ENCODE assay signal across 12 mouse cellular contexts in the genomic region with DNA sequence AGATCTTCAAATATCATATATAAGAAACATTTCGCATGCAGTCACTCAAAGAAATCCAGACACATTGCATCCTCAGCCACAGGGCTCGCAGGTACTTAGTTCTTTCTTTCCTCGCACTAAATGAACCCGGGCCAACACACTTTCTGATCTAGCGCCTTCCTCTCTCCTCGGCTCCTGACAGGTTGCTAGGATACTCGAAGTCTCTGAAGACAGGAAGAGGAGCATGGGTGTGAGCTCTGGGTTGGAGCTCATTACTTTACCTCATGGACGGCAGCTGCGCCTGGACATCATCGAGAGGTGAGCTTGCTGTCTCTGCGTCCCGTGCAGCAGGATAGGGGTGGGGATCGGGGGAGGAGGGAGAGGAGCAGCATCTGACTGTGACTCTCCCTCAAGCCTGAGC.
DNase-seq lines count a peak whose midpoint lies in the region; ATAC-seq and TF ChIP-seq lines count a peak whose summit lies in the region.
"Had no signal": no experiment of that assay in that cellular context is flagged by ENCODE, and none has a peak within 500 bp of the region (broad histone marks: within the 10 kb centered on the region; RNA-seq: fewer than 3 reads in every experiment).

No protein-coding gene starts in this region.

- ATAC-seq in forebrain, postnatal 0 days = peak; percentile 42
- ATAC-seq in limb, embryonic 15.5 days (ENCODE audit: insufficient number of reproducible peaks, low FRiP score, low TSS enrichment, low read depth) = no peak
- 0 out of 2 replicates have a peak, but pooled peaks have one; percentile 21 for ATAC-seq in neural tube, embryonic 14.5 days (ENCODE audit: low read depth)
- ATAC-seq in megakaryocyte progenitor cell, adult 5-6 weeks (replicated peaks; ENCODE audit: poor library complexity) = no peak
- no peak for ATAC-seq in liver, embryonic 11.5 days (replicated peaks; ENCODE audit: low FRiP score)
- ATAC-seq: inflammation-experienced regulatory T-cells, adult 6 months had no signal

- H3K4me3 ChIP-seq in left cerebral cortex, adult 2 months = no peak overlapping the region
- H3K4me3 ChIP-seq in forebrain, postnatal 0 days (ENCODE audit: low read depth, low read length) = no peak overlapping the region
- 0 out of 2 replicates have a peak overlapping the region, but pooled peaks have one; percentile 0 for H3K4me3 ChIP-seq in limb, embryonic 15.5 days
- no peak overlapping the region for H3K4me3 ChIP-seq in neural tube, embryonic 14.5 days (ENCODE audit: low read depth, low read length)
- no peak overlapping the region for H3K4me3 ChIP-seq in liver, embryonic 11.5 days (ENCODE audit: low read depth, low read length)
- H3K4me3 ChIP-seq: heart, embryonic 10.5 days; liver, embryonic 15.5 days had no signal

- H3K4me2 ChIP-seq in forebrain, postnatal 0 days (ENCODE audit: low read depth) = no peak overlapping the region
- peak overlapping the region; percentile 30 for H3K4me2 ChIP-seq in limb, embryonic 15.5 days
- 0 out of 2 replicates have a peak overlapping the region, but pooled peaks have one; percentile 2 for H3K4me2 ChIP-seq in neural tube, embryonic 14.5 days (ENCODE audit: low read depth, low read length)
- no peak overlapping the region for H3K4me2 ChIP-seq in liver, embryonic 11.5 days
- H3K4me2 ChIP-seq: liver, embryonic 15.5 days had no signal

- no peaks in the 10 kb centered on the region for H3K36me3 ChIP-seq in forebrain, postnatal 0 days (ENCODE audit: insufficient read depth)
- H3K36me3 ChIP-seq in limb, embryonic 15.5 days = no peaks in the 10 kb centered on the region
- no peaks in the 10 kb centered on the region for H3K36me3 ChIP-seq in neural tube, embryonic 14.5 days (ENCODE audit: control insufficient read depth, insufficient read depth, low read length)
- no peaks in the 10 kb centered on the region for H3K36me3 ChIP-seq in liver, embryonic 11.5 days (ENCODE audit: control insufficient read depth, insufficient read depth, low read length)
- H3K36me3 ChIP-seq: liver, embryonic 15.5 days had no signal

- 54% methylated on average over 13 of the region's 13 CpGs for WGBS in forebrain, postnatal 0 days
- WGBS in limb, embryonic 15.5 days = 35% methylated on average over 13 of the region's 13 CpGs
- 32% methylated on average over 13 of the region's 13 CpGs for WGBS in neural tube, embryonic 14.5 days
- 72% methylated on average over 13 of the region's 13 CpGs for WGBS in liver, embryonic 11.5 days

- H3K9ac ChIP-seq in forebrain, postnatal 0 days = 0 out of 2 replicates have a peak overlapping the region, but pooled peaks have one; percentile 1
- H3K9ac ChIP-seq in limb, embryonic 15.5 days = no peak overlapping the region
- H3K9ac ChIP-seq in neural tube, embryonic 14.5 days (replicated peaks; ENCODE audit: low read depth, low read length) = no peak overlapping the region
- no peak overlapping the region for H3K9ac ChIP-seq in liver, embryonic 11.5 days (ENCODE audit: low read depth, low read length)
- H3K9ac ChIP-seq: liver, embryonic 15.5 days had no signal

- no peak for DNase-seq in left cerebral cortex, adult 2 months (ENCODE audit: extremely low spot score in 1 of 2, low spot score in 2 of 2)
- DNase-seq in left cerebral cortex, postnatal 36 days (ENCODE audit: low spot score in 2 of 2) = no peak
- DNase-seq in forebrain, postnatal 0 days = peak; percentile 49
- no peak for DNase-seq in cerebellum, adult 11 months
- DNase-seq in liver, embryonic 11.5 days (ENCODE audit: low spot score) = no peak
- DNase-seq: layer of hippocampus, adult 9-11 months had no signal

- no peaks in the 10 kb centered on the region for H3K9me3 ChIP-seq in forebrain, postnatal 0 days (ENCODE audit: low read length)
- H3K9me3 ChIP-seq in limb, embryonic 15.5 days = no peaks in the 10 kb centered on the region
- no peaks in the 10 kb centered on the region for H3K9me3 ChIP-seq in neural tube, embryonic 14.5 days (ENCODE audit: control insufficient read depth, low read length)
- no peaks in the 10 kb centered on the region for H3K9me3 ChIP-seq in liver, embryonic 11.5 days (ENCODE audit: control insufficient read depth, low read length)
- H3K9me3 ChIP-seq: heart, embryonic 10.5 days; liver, embryonic 15.5 days had no signal

- H3K4me1 ChIP-seq in forebrain, postnatal 0 days (ENCODE audit: insufficient read depth) = peaks cover 13% of the 10 kb centered on the region; the same call in 1 of the 2 replicates
- H3K4me1 ChIP-seq in limb, embryonic 15.5 days = peaks cover 49% of the 10 kb centered on the region
- peaks cover 27% of the 10 kb centered on the region for H3K4me1 ChIP-seq in neural tube, embryonic 14.5 days (ENCODE audit: control insufficient read depth, insufficient read depth, low read length)
- peaks cover 12% of the 10 kb centered on the region for H3K4me1 ChIP-seq in liver, embryonic 11.5 days (replicated peaks; ENCODE audit: control insufficient read depth, insufficient read depth, low read length)

- intact Hi-C loops in left cerebral cortex, adult 2 months (cut with DNase I) = no loop called here
- intact Hi-C loops in left cerebral cortex, postnatal 36 days (cut with DNase I) = no loop called here

- peak overlapping the region; percentile 32; the same call in 1 of the 2 replicates for H3K27ac ChIP-seq in left cerebral cortex, adult 2 months
- peak overlapping the region; percentile 70; the same call in 1 of the 2 replicates for H3K27ac ChIP-seq in forebrain, postnatal 0 days (ENCODE audit: low read depth, low read length)
- no peak overlapping the region for H3K27ac ChIP-seq in limb, embryonic 15.5 days
- peak overlapping the region; percentile 46; the same call in 1 of the 2 replicates for H3K27ac ChIP-seq in neural tube, embryonic 14.5 days (ENCODE audit: low read depth, low read length)
- no peak overlapping the region for H3K27ac ChIP-seq in liver, embryonic 11.5 days (ENCODE audit: low read depth, low read length)
- H3K27ac ChIP-seq: heart, embryonic 10.5 days; liver, embryonic 15.5 days had no signal

- no peak for TF ChIP-seq CTCF in left cerebral cortex, adult 2 months (IDR thresholded peaks at IDR 0.05)
- no peak for TF ChIP-seq CTCF in forebrain, postnatal 0 days (IDR thresholded peaks at IDR 0.05; ENCODE audit: low read depth)

- no peaks in the 10 kb centered on the region for H3K27me3 ChIP-seq in forebrain, postnatal 0 days (ENCODE audit: insufficient read depth, low read length)
- H3K27me3 ChIP-seq in limb, embryonic 15.5 days = peaks cover 6% of the 10 kb centered on the region
- H3K27me3 ChIP-seq in neural tube, embryonic 14.5 days (ENCODE audit: control insufficient read depth, insufficient read depth, low read length) = no peaks in the 10 kb centered on the region
- H3K27me3 ChIP-seq in liver, embryonic 11.5 days (replicated peaks; ENCODE audit: control insufficient read depth, insufficient read depth, low read length) = no peaks in the 10 kb centered on the region
- H3K27me3 ChIP-seq: liver, embryonic 15.5 days had no signal

Comparison
In these comparisons a context has a peak if more than half of its experiments do, and no peak if none do; other contexts are left out.
1. H3K27ac ChIP-seq: peak in left cerebral cortex, adult 2 months (single experiment), forebrain, postnatal 0 days (single experiment) and neural tube, embryonic 14.5 days (single experiment); none in limb, embryonic 15.5 days (single experiment) and liver, embryonic 11.5 days (single experiment).
2. ATAC-seq: peak in forebrain, postnatal 0 days (single experiment) and neural tube, embryonic 14.5 days (single experiment); none in limb, embryonic 15.5 days (single experiment), megakaryocyte progenitor cell, adult 5-6 weeks (single experiment) and liver, embryonic 11.5 days (single experiment).
3. H3K4me2 ChIP-seq: peak in limb, embryonic 15.5 days (single experiment) and neural tube, embryonic 14.5 days (single experiment); none in forebrain, postnatal 0 days (single experiment) and liver, embryonic 11.5 days (single experiment).